Mouse (Mus musculus): ENCODE data around the gene Sgcb.

GRCm38 (mm10) chr5:73683221-73683620, 35.6 kb upstream of the Sgcb start:
- TF ChIP-seq CTCF (IDR thresholded peaks at IDR 0.05; ENCODE audit: borderline replicate concordance, insufficient read depth, low read depth, low read length) (no peak), POLR2A (IDR thresholded peaks at IDR 0.05; ENCODE audit: borderline replicate concordance, insufficient read depth, low read length) (no peak)
